Mouse (Mus musculus): ENCODE measurements around the gene 3100002H09Rik. TPM values are rescaled to one million over a fixed set of nuclear protein-coding genes. Genes with fewer than 3 reads are reported as not detected.

3100002H09Rik gene
- polyA plus RNA-seq, 1 experiment: not detected

DNA sequence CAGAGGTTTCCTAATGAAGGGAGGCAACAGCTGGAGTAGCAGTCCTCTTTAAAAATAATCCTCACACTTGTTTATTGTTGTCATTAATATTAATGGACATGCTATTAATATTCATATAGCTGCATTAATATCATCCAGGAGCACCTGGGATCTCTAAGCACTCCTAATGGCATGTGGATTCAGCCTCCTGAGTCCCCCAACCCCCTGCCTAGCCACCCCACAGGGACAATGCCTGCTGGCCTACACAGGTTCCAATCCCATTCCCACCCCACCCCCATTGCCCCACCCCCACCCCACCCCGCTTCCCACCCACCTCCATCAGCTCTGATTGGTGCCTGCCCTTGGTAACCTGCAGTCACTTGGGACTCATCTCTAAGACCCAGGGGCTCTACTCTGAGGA lies 6.0 kb upstream of the 3100002H09Rik start:
- Histone ChIP-seq H3K4me1 (ENCODE audit: control insufficient read depth, insufficient read depth, insufficient read length) (no peaks in the 10 kb centered on the region), H3K4me3 (ENCODE audit: extremely low read depth, insufficient read depth, insufficient read length) (no peak overlapping the region), H3K27ac (ENCODE audit: insufficient read depth, low read length) (no peak overlapping the region), H3K27me3 (ENCODE audit: control insufficient read depth, insufficient read depth, low read length) (no peaks in the 10 kb centered on the region), H3K36me3 (ENCODE audit: control insufficient read depth, insufficient read depth, low read length) (no peaks in the 10 kb centered on the region)
- 76% methylated on average over 1 of the region's 1 CpGs for WGBS
- no peak for DNase-seq (ENCODE audit: low read depth in 1 of 2, low spot score in 2 of 2)
- no peak for TF ChIP-seq CTCF (IDR thresholded peaks at IDR 0.05; ENCODE audit: extremely low read depth, insufficient read depth, insufficient read length, insufficient replicate concordance)
- TF ChIP-seq POLR2A (IDR thresholded peaks at IDR 0.05; ENCODE audit: low read depth, low read length): no peak

DNA sequence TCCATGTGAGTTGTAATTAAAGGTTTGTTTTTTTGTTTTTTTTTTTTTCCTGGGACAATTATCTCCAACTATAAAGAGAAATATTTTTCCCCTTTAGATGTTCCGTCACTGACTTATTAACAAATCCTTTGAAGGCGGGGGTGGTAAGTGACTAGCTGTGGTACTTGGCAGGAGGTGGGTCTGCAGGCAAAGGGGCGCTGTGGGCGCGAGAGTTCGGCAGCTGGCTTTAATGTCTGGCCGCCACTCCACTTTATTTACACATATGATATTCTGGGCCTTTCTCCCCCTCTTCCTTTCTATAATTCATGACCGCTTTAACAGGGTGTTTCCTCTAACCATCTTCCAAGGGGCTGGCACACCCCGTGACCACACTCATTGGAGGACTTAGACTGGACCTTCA lies 5.4 kb upstream of the 3100002H09Rik start:
- Histone ChIP-seq H3K27ac (ENCODE audit: insufficient read depth, low read length) (no peak overlapping the region), H3K4me1 (ENCODE audit: control insufficient read depth, insufficient read depth, insufficient read length) (no peaks in the 10 kb centered on the region), H3K4me3 (ENCODE audit: extremely low read depth, insufficient read depth, insufficient read length) (no peak overlapping the region), H3K27me3 (ENCODE audit: control insufficient read depth, insufficient read depth, low read length) (no peaks in the 10 kb centered on the region), H3K36me3 (ENCODE audit: control insufficient read depth, insufficient read depth, low read length) (no peaks in the 10 kb centered on the region)
- 74% methylated on average over 9 of the region's 9 CpGs for WGBS
- TF ChIP-seq POLR2A (IDR thresholded peaks at IDR 0.05; ENCODE audit: low read depth, low read length): no peak
- no peak for TF ChIP-seq CTCF (IDR thresholded peaks at IDR 0.05; ENCODE audit: extremely low read depth, insufficient read depth, insufficient read length, insufficient replicate concordance)
- DNase-seq (ENCODE audit: low read depth in 1 of 2, low spot score in 2 of 2): no peak

DNA sequence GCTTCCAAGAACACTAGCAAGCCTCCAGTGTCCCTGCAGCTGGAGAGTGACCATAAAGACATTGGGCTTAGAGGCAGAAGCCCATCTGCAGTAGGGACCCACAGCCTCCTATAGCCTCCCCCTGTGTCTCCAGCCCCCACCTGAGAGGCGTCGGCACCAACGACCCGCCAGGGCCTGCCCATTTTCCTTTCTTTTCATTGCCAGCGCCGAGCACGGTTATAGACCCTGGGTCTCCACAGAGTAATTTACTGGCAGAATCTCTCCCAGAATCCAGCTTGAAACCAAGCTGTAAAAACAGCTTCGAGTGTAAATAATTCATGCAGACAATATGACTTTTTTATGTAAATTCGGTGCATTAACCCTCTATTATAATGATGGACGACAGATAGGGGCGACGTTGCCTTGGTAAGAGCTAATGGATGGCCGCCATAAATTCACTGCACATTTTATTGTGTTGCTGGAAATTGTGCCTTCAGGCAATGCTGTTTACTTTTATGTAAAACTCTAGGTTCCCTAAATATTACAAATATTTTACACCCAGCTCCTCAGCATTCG lies 4.9 kb upstream of the 3100002H09Rik start:
- no peak for DNase-seq (ENCODE audit: low read depth in 1 of 2, low spot score in 2 of 2)
- Histone ChIP-seq H3K36me3 (ENCODE audit: control insufficient read depth, insufficient read depth, low read length) (no peaks in the 10 kb centered on the region), H3K27ac (ENCODE audit: insufficient read depth, low read length) (no peak overlapping the region), H3K27me3 (ENCODE audit: control insufficient read depth, insufficient read depth, low read length) (no peaks in the 10 kb centered on the region), H3K4me3 (ENCODE audit: extremely low read depth, insufficient read depth, insufficient read length) (no peak overlapping the region), H3K4me1 (ENCODE audit: control insufficient read depth, insufficient read depth, insufficient read length) (no peaks in the 10 kb centered on the region)
- TF ChIP-seq CTCF (IDR thresholded peaks at IDR 0.05; ENCODE audit: extremely low read depth, insufficient read depth, insufficient read length, insufficient replicate concordance) (no peak), POLR2A (IDR thresholded peaks at IDR 0.05; ENCODE audit: low read depth, low read length) (no peak)
- 60% methylated on average over 14 of the region's 14 CpGs for WGBS

GRCm38 (mm10) chr4:124614189-124614588 lies 3.6 kb upstream of the 3100002H09Rik start:
- no peaks in the 10 kb centered on the region for H3K36me3 ChIP-seq (ENCODE audit: control insufficient read depth, insufficient read depth, low read length)

GRCm38 (mm10) chr4:124611768-124612167 lies 1.2 kb upstream of the 3100002H09Rik start:
- H3K27me3 ChIP-seq (ENCODE audit: control insufficient read depth, insufficient read depth, low read length): no peaks in the 10 kb centered on the region
- H3K27ac ChIP-seq (ENCODE audit: insufficient read depth, low read length): no peak overlapping the region
- no peak overlapping the region for H3K4me3 ChIP-seq (ENCODE audit: extremely low read depth, insufficient read depth, insufficient read length)
- H3K4me1 ChIP-seq (ENCODE audit: control insufficient read depth, insufficient read depth, insufficient read length): no peaks in the 10 kb centered on the region
- WGBS: 75% methylated on average over 4 of the region's 4 CpGs
- TF ChIP-seq POLR2A (IDR thresholded peaks at IDR 0.05; ENCODE audit: low read depth, low read length) (no peak), CTCF (IDR thresholded peaks at IDR 0.05; ENCODE audit: extremely low read depth, insufficient read depth, insufficient read length, insufficient replicate concordance) (no peak)
- DNase-seq (ENCODE audit: low read depth in 1 of 2, low spot score in 2 of 2): no peak
- H3K36me3 ChIP-seq (ENCODE audit: control insufficient read depth, insufficient read depth, low read length): no peaks in the 10 kb centered on the region

More at GRCm38 (mm10) chr4:124614189-124614588, 3.6 kb upstream of the 3100002H09Rik start:
- Histone ChIP-seq H3K27me3 (ENCODE audit: control insufficient read depth, insufficient read depth, low read length) (no peaks in the 10 kb centered on the region), H3K27ac (ENCODE audit: insufficient read depth, low read length) (no peak overlapping the region), H3K4me3 (ENCODE audit: extremely low read depth, insufficient read depth, insufficient read length) (no peak overlapping the region), H3K4me1 (ENCODE audit: control insufficient read depth, insufficient read depth, insufficient read length) (no peaks in the 10 kb centered on the region)
- 0% methylated on average over 1 of the region's 1 CpGs for WGBS
- no peak for DNase-seq (ENCODE audit: low read depth in 1 of 2, low spot score in 2 of 2)
- no peak for TF ChIP-seq CTCF (IDR thresholded peaks at IDR 0.05; ENCODE audit: extremely low read depth, insufficient read depth, insufficient read length, insufficient replicate concordance)
- TF ChIP-seq POLR2A (IDR thresholded peaks at IDR 0.05; ENCODE audit: low read depth, low read length): no peak

DNA sequence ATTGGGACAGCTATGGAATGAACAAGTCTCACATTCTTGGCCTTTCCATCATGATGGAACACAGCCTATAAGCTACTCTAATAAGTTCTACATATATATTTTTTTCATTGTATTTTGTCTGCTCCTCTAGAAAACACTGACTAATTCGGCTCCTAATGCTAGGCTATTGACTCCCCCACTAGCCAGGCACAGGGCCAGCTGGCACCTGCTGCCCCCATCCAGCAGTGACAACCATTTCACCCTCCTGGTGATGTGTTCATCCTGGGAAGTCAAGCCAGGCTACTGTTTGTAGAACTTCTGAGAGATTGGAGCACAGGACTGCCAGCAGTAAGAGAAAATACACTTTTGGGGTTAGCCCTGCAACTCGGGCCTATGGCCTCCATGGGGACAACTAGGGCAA lies 537 bp downstream of the 3100002H09Rik start:
- Histone ChIP-seq H3K27me3 (ENCODE audit: control insufficient read depth, insufficient read depth, low read length) (no peaks in the 10 kb centered on the region), H3K4me3 (ENCODE audit: extremely low read depth, insufficient read depth, insufficient read length) (no peak overlapping the region), H3K36me3 (ENCODE audit: control insufficient read depth, insufficient read depth, low read length) (no peaks in the 10 kb centered on the region), H3K4me1 (ENCODE audit: control insufficient read depth, insufficient read depth, insufficient read length) (no peaks in the 10 kb centered on the region), H3K27ac (ENCODE audit: insufficient read depth, low read length) (no peak overlapping the region)
- no peak for TF ChIP-seq POLR2A (IDR thresholded peaks at IDR 0.05; ENCODE audit: low read depth, low read length)
- DNase-seq (ENCODE audit: low read depth in 1 of 2, low spot score in 2 of 2): no peak
- WGBS: 69% methylated on average over 2 of the region's 2 CpGs

DNA sequence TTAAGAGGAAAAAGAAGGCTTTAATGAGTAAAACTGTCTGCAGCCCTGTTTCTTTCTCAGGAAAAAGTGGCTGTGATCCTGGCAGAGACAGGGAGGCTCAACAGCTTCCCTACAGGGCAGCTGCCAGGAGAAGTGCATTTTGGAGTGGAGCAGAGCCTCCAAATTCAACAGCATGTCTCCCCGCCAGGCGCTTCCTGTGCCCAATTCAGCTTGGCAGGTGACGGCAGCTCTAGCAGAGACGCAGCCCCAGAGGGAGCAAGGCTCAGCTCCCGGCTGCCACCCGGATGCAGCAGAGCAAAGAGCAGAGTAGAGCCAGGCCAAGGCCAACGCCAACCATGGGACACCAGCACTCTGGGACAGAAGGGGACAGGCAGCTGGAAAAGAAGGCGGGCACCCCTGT lies 3.4 kb downstream of the 3100002H09Rik start:
- H3K4me3 ChIP-seq (ENCODE audit: extremely low read depth, insufficient read depth, insufficient read length): no peak overlapping the region
- 0 out of 2 replicates have a peak, but pooled peaks cover 1% of the 10 kb centered on the region for H3K27me3 ChIP-seq (ENCODE audit: control insufficient read depth, insufficient read depth, low read length)
- no peak for DNase-seq (ENCODE audit: low read depth in 1 of 2, low spot score in 2 of 2)
- TF ChIP-seq CTCF (IDR thresholded peaks at IDR 0.05; ENCODE audit: extremely low read depth, insufficient read depth, insufficient read length, insufficient replicate concordance): no peak
- TF ChIP-seq POLR2A (IDR thresholded peaks at IDR 0.05; ENCODE audit: low read depth, low read length): no peak
- no peaks in the 10 kb centered on the region for H3K36me3 ChIP-seq (ENCODE audit: control insufficient read depth, insufficient read depth, low read length)
- 48% methylated on average over 8 of the region's 8 CpGs for WGBS
- no peaks in the 10 kb centered on the region for H3K4me1 ChIP-seq (ENCODE audit: control insufficient read depth, insufficient read depth, insufficient read length)
- no peak overlapping the region for H3K27ac ChIP-seq (ENCODE audit: insufficient read depth, low read length)
